Mouse (Mus musculus): ENCODE measurements around the gene Boc. TPM values are rescaled to one million over a fixed set of nuclear protein-coding genes. Genes with fewer than 3 reads are reported as not detected.

Gene Boc
- polyA plus RNA-seq, 2 experiments = 0.15 to 0.27 TPM

DNA sequence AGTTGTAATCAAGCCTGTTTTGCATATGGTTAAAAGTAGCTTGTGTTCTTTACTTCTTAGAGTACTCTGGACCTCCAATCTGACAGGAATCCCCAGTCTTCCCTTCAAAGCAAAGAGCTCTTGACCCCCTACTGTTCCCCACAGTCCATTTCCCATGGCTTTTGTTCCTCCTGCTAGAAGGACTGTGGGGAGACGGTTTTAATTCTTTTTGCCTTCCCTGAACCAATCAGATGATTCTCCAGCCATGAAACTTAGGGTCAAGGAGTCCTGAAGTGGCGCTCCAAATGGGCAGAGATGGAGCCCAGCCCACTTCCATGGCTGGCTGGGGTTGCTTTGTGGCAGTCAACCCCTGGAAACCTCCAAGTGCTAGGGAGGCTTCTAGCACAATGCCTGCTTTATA lies 42.5 kb upstream of the Boc start:
- WGBS (ENCODE audit: insufficient replicate concordance) = 44% methylated on average over 2 of the region's 2 CpGs
- no peak overlapping the region for H3K4me3 ChIP-seq (ENCODE audit: insufficient read depth in 1 of 2, low read depth in 2 of 2, low read length in 2 of 2)
- no peak overlapping the region for H3K27ac ChIP-seq
- peaks cover 0 to 2% of the 10 kb centered on the region in 2 experiments; a peak in 1 of 4 replicates for H3K4me1 ChIP-seq (replicated peaks; ENCODE audit: control insufficient read depth in 2 of 2, insufficient read depth in 2 of 2, low read length in 1 of 2)
- TF ChIP-seq EP300 (IDR thresholded peaks at IDR 0.05; ENCODE audit: low read depth) (no peak), CTCF (IDR thresholded peaks at IDR 0.05; ENCODE audit: low read depth) (no peak)
- no peak overlapping the region for H3K9ac ChIP-seq (replicated peaks)
- ATAC-seq (ENCODE audit: insufficient read depth) (no peak), DNase-seq (ENCODE audit: low read depth in 3 of 3, low spot score in 3 of 3) (no peak)
- no peak overlapping the region for H3K4me2 ChIP-seq (ENCODE audit: low read depth)
- H3K27me3 ChIP-seq (ENCODE audit: control insufficient read depth, insufficient read depth, low read length) = no peaks in the 10 kb centered on the region
- H3K36me3 ChIP-seq (replicated peaks; ENCODE audit: control insufficient read depth, insufficient read depth, low read depth) = no peaks in the 10 kb centered on the region
- no peaks in the 10 kb centered on the region for H3K9me3 ChIP-seq (ENCODE audit: control insufficient read depth, low read length)

DNA sequence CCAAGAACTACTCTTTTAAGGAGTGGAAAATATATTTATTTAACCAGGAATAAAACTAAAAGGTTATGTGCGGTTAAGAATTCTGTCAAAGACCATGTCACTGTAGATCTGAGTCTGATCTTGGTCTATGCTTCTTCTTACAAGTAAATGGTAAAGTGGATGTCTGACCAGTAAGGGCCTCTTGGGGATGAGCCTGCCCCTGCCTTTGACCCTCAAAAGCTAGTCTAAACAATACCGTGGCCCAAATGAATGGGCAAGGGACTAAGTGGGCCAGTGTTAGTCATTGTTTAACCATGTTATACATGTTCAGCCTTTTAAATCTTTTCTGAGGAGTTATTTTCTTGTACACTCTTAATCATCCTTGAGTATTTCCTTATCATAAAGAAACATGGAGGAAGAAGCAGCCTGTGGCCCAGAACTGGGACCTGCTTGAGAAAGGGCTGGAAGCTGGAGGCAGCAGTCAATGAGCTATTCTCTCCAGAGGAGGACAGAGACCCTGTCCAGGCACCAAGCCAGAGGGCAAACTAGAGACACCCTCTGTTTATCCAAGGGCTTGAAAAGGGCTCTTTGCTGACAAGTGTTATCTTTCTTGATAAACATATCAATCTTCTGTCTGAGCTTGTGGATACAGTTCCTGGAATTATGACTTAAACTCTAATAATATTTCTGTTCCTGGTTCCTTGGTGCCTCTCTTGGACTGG lies 38.6 kb upstream of the Boc start:
- Histone ChIP-seq H3K36me3 (replicated peaks; ENCODE audit: control insufficient read depth, insufficient read depth, low read depth) (no peaks in the 10 kb centered on the region), H3K4me3 (ENCODE audit: insufficient read depth in 1 of 2, low read depth in 2 of 2, low read length in 2 of 2) (no peak overlapping the region), H3K4me1 (replicated peaks; ENCODE audit: control insufficient read depth in 2 of 2, insufficient read depth in 2 of 2, low read length in 1 of 2) (no peaks in the 10 kb centered on the region), H3K4me2 (ENCODE audit: low read depth) (no peak overlapping the region), H3K9me3 (ENCODE audit: control insufficient read depth, low read length) (no peaks in the 10 kb centered on the region), H3K27me3 (ENCODE audit: control insufficient read depth, insufficient read depth, low read length) (no peaks in the 10 kb centered on the region), H3K9ac (replicated peaks) (no peak overlapping the region), H3K27ac (no peak overlapping the region)
- ATAC-seq (ENCODE audit: insufficient read depth) (no peak), DNase-seq (ENCODE audit: low read depth in 3 of 3, low spot score in 3 of 3) (no peak)
- TF ChIP-seq CTCF (IDR thresholded peaks at IDR 0.05; ENCODE audit: low read depth) (no peak), EP300 (IDR thresholded peaks at IDR 0.05; ENCODE audit: low read depth) (no peak)
- 72% methylated on average over 2 of the region's 2 CpGs for WGBS (ENCODE audit: insufficient replicate concordance)

DNA sequence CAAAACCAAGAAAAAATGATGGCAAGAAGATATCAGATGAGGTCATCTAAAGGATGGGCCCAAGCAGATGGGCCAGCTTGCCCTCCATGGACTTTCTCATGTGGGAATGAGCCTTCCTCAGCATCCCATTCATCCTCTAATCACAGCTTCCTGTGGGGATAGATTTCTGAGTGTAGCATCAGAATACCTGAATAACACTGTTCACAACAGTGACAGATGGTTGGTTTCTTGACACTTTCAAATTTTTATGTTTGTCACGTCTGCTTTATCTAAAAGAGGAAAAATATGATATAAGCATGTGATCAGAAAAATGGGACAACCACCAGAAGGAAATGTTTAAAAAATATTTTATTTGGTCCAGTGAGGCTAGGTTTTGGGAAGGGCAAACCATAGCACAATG lies 30.8 kb upstream of the Boc start:
- H3K9me3 ChIP-seq (ENCODE audit: control insufficient read depth, low read length) = no peaks in the 10 kb centered on the region
- no peaks in the 10 kb centered on the region for H3K4me1 ChIP-seq (replicated peaks; ENCODE audit: control insufficient read depth in 2 of 2, insufficient read depth in 2 of 2, low read length in 1 of 2)
- no peaks in the 10 kb centered on the region for H3K36me3 ChIP-seq (replicated peaks; ENCODE audit: control insufficient read depth, insufficient read depth, low read depth)
- no peak overlapping the region for H3K4me2 ChIP-seq (ENCODE audit: low read depth)
- TF ChIP-seq CTCF (IDR thresholded peaks at IDR 0.05; ENCODE audit: low read depth) (no peak), EP300 (IDR thresholded peaks at IDR 0.05; ENCODE audit: low read depth) (no peak)
- ATAC-seq (ENCODE audit: insufficient read depth) (no peak), DNase-seq (ENCODE audit: low read depth in 3 of 3, low spot score in 3 of 3) (no peak)
- no peak overlapping the region for H3K9ac ChIP-seq (replicated peaks)
- no peaks in the 10 kb centered on the region for H3K27me3 ChIP-seq (ENCODE audit: control insufficient read depth, insufficient read depth, low read length)
- no peak overlapping the region for H3K27ac ChIP-seq
- no peak overlapping the region for H3K4me3 ChIP-seq (ENCODE audit: insufficient read depth in 1 of 2, low read depth in 2 of 2, low read length in 2 of 2)
- WGBS (ENCODE audit: insufficient replicate concordance) = 55% methylated on average over 1 of the region's 1 CpGs

DNA sequence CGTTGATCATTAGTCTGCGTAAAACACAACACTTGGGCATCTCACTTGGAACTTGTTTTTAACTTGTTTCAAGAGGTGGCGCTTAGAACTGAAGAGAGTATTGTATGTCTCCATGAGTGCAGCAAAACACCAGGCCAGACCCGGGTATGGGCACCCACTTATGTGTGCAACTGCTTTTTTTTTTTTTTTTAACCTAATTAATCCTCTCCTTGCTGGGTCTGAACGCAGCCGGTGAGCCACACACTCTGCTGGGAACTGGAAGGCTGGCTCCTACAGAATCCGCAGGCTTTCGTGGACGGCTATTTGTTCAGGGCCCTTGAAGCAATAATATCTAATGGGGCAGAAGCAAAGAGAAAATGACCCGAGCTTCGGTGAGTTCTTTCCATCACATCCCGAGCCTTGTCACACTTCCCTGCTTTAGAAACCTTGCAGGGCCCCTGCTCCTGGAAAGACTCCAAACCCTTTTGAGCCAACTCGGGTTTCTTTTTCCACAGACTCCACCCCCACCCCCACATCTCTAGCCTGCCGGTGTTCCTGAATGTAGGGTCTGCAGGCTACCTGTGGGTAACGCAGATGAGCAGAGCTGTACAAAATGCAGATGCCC lies 20.8 kb upstream of the Boc start:
- WGBS (ENCODE audit: insufficient replicate concordance) = 62% methylated on average over 15 of the region's 15 CpGs
- Histone ChIP-seq H3K36me3 (replicated peaks; ENCODE audit: control insufficient read depth, insufficient read depth, low read depth) (no peaks in the 10 kb centered on the region), H3K4me2 (ENCODE audit: low read depth) (no peak overlapping the region), H3K9me3 (ENCODE audit: control insufficient read depth, low read length) (no peaks in the 10 kb centered on the region), H3K4me3 (ENCODE audit: insufficient read depth in 1 of 2, low read depth in 2 of 2, low read length in 2 of 2) (no peak overlapping the region), H3K4me1 (replicated peaks; ENCODE audit: control insufficient read depth in 2 of 2, insufficient read depth in 2 of 2, low read length in 1 of 2) (no peaks in the 10 kb centered on the region), H3K27me3 (ENCODE audit: control insufficient read depth, insufficient read depth, low read length) (no peaks in the 10 kb centered on the region), H3K27ac (no peak overlapping the region), H3K9ac (replicated peaks) (no peak overlapping the region)
- no peak for TF ChIP-seq EP300 (IDR thresholded peaks at IDR 0.05; ENCODE audit: low read depth)
- TF ChIP-seq CTCF (IDR thresholded peaks at IDR 0.05; ENCODE audit: low read depth) = no peak
- ATAC-seq (ENCODE audit: insufficient read depth) (no peak), DNase-seq (ENCODE audit: low read depth in 3 of 3, low spot score in 3 of 3) (no peak)

DNA sequence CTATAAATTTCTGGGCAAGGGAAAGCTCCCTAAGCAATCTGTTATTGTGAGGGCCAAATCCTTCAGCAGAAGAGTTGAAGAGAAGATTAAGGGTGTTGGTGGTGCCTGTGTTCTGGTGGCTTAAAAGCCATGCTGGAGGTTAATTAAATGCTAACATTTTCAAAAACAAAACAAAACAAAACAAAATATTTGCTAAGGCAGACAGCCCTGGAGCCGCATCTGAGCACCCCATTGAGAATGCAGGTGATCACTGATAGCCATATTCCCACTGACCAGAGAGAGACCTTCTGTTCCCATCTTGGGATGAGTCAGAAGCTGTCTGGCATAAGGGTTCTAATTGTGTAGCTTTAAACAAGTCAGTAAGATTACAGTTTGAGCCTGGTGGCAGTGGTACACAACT lies 19.9 kb upstream of the Boc start:
- H3K27ac ChIP-seq = no peak overlapping the region
- H3K9me3 ChIP-seq (ENCODE audit: control insufficient read depth, low read length) = no peaks in the 10 kb centered on the region
- no peak overlapping the region for H3K9ac ChIP-seq (replicated peaks)
- TF ChIP-seq EP300 (IDR thresholded peaks at IDR 0.05; ENCODE audit: low read depth) (no peak), CTCF (IDR thresholded peaks at IDR 0.05; ENCODE audit: low read depth) (no peak)
- no peaks in the 10 kb centered on the region for H3K4me1 ChIP-seq (replicated peaks; ENCODE audit: control insufficient read depth in 2 of 2, insufficient read depth in 2 of 2, low read length in 1 of 2)
- no peaks in the 10 kb centered on the region for H3K27me3 ChIP-seq (ENCODE audit: control insufficient read depth, insufficient read depth, low read length)
- no peak overlapping the region for H3K4me2 ChIP-seq (ENCODE audit: low read depth)
- WGBS (ENCODE audit: insufficient replicate concordance) = 48% methylated on average over 1 of the region's 1 CpGs
- DNase-seq (ENCODE audit: low read depth in 3 of 3, low spot score in 3 of 3) (no peak), ATAC-seq (ENCODE audit: insufficient read depth) (no peak)
- no peak overlapping the region for H3K4me3 ChIP-seq (ENCODE audit: insufficient read depth in 1 of 2, low read depth in 2 of 2, low read length in 2 of 2)
- H3K36me3 ChIP-seq (replicated peaks; ENCODE audit: control insufficient read depth, insufficient read depth, low read depth) = no peaks in the 10 kb centered on the region
